Mouse (Mus musculus): ENCODE data around the gene Vamp5. TPM values are rescaled to one million over a fixed set of nuclear protein-coding genes. Genes with fewer than 3 reads are reported as not detected.

Gene Vamp5
- 13.4 and 15.4 TPM in 2 replicates for polyA plus RNA-seq (2014; fragmentation: Nextera tagmentation; extraction: Ambion mirVana)

DNA sequence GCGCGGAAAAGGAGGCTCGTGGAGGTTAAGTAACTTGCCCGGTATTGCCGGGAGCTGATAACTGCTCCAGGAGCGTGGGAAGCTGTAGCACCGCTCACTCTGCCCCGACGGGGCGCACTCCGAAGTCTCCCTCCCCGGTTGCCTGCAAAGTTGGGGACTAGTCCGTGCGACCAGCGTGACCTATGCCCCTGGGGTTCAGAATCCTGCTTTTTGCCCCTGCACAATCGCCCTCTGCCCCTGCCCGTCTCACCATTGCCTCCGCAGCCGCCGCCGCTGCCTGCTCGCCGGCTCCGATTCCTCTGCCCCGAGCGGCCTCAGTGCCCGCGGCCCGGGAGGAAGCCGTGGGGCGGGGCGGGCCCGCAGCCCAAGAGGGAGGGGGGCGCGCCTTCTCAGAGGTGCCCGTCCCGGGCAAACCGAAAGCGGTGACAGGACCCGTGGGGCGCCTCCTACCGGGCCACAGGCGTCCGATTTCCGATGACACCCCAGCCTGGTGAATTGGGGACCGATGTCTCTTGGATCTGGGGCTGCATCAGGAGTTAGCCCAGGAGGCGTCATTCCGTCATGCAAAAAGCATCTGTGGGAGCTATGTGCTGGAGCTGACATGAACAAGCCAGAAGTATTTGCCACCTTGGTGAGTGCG lies at the start of gene Vamp5:
Vamp5 (minus strand) TSS at position 338 of the 640 bp plus-strand sequence.
- H3K9me3 ChIP-seq (ENCODE audit: control insufficient read depth, low read length), result no peaks in the 10 kb centered on the region
- H3K4me3 ChIP-seq (ENCODE audit: low read depth, low read length), result peak within 1 kb of the TSS; percentile 38
- H3K4me1 ChIP-seq (ENCODE audit: control insufficient read depth, insufficient read depth, low read length), result peaks cover 6% of the 10 kb centered on the region; the same call in 1 of the 2 replicates
- no peak within 1 kb of the TSS for H3K27ac ChIP-seq (ENCODE audit: low read depth, low read length)
- peak within 1 kb of the TSS; percentile 44 for H3K4me2 ChIP-seq
- ATAC-seq (ENCODE audit: low FRiP score) (peak; percentile 70; the same call in 1 of the 2 replicates), DNase-seq (ENCODE audit: low spot score, missing footprints) (peak; percentile 90)
- whole genome bisulfite sequencing, result 2% methylated on average over 47 of the region's 49 CpGs
- H3K36me3 ChIP-seq (ENCODE audit: control insufficient read depth, insufficient read depth, low read length), result no peaks in the 10 kb centered on the region
- H3K27me3 ChIP-seq (ENCODE audit: control insufficient read depth, insufficient read depth, low read length), result peaks cover 16% of the 10 kb centered on the region
- H3K9ac ChIP-seq (ENCODE audit: low read length), result peak within 1 kb of the TSS; percentile 40

DNA sequence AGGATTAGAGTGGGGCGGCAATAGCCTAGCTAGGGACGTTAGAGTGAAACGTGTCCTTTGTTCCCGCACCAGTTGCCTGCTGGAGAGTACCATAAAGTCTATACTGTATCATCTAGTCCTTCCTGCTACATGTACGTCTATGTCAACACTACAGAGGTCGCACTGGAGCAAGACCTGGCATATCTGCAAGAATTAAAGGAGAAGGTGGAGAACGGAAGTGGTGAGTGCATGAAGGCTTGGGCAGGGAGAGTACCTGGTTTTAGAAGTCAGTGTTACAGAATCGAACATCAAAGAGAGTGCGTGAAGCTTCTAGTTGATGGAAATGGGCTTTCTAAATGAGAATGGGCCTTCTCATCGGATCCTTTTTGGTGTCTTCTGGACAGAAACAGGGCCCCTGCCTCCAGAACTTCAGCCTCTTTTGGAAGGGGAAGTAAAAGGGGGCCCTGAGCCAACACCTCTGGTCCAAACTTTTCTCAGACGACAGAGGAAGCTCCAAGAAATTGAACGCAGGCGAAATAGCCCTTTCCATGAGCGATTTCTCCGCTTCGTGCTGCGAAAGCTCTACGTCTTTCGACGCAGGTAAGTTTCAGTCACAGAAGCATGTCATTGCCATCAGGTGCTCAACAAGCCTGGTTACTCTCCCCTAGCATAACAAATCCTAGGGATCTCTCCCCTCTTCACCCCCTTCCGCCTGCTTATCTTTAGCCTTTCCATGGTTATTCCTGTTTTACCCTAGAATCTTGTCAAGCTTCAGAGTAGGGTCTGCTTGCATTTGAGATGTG lies 49.0 kb upstream of the Vamp5 start:
- Histone ChIP-seq H3K27ac (ENCODE audit: low read depth, low read length) (no peak overlapping the region), H3K4me2 (no peak overlapping the region), H3K9ac (ENCODE audit: low read length) (no peak overlapping the region), H3K36me3 (ENCODE audit: control insufficient read depth, insufficient read depth, low read length) (peaks cover 19% of the 10 kb centered on the region), H3K4me3 (ENCODE audit: low read depth, low read length) (no peak overlapping the region), H3K4me1 (ENCODE audit: control insufficient read depth, insufficient read depth, low read length) (no peaks in the 10 kb centered on the region), H3K27me3 (ENCODE audit: control insufficient read depth, insufficient read depth, low read length) (no peaks in the 10 kb centered on the region), H3K9me3 (ENCODE audit: control insufficient read depth, low read length) (no peaks in the 10 kb centered on the region)
- ATAC-seq (ENCODE audit: low FRiP score), result no peak
- WGBS, result 91% methylated on average over 21 of the region's 21 CpGs
- DNase-seq (ENCODE audit: low spot score, missing footprints), result no peak

GRCm38 (mm10) chr6:72428036-72428435 lies 47.8 kb upstream of the Vamp5 start:
- H3K9ac ChIP-seq (ENCODE audit: low read length), result no peak overlapping the region
- ATAC-seq (ENCODE audit: low FRiP score) (peak; percentile 73), DNase-seq (ENCODE audit: low spot score, missing footprints) (peak; percentile 93)
- H3K27me3 ChIP-seq (ENCODE audit: control insufficient read depth, insufficient read depth, low read length), result no peaks in the 10 kb centered on the region
- H3K4me1 ChIP-seq (ENCODE audit: control insufficient read depth, insufficient read depth, low read length), result no peaks in the 10 kb centered on the region
- peaks cover 23% of the 10 kb centered on the region for H3K36me3 ChIP-seq (ENCODE audit: control insufficient read depth, insufficient read depth, low read length)
- no peak overlapping the region for H3K27ac ChIP-seq (ENCODE audit: low read depth, low read length)
- H3K4me2 ChIP-seq, result no peak overlapping the region
- no peak overlapping the region for H3K4me3 ChIP-seq (ENCODE audit: low read depth, low read length)
- no peaks in the 10 kb centered on the region for H3K9me3 ChIP-seq (ENCODE audit: control insufficient read depth, low read length)
- 45% methylated on average over 8 of the region's 8 CpGs for WGBS

- Histone ChIP-seq H3K4me3 (ENCODE audit: low read depth, low read length) (no peak overlapping the region), H3K9me3 (ENCODE audit: control insufficient read depth, low read length) (no peaks in the 10 kb centered on the region), H3K36me3 (ENCODE audit: control insufficient read depth, insufficient read depth, low read length) (peaks cover 18% of the 10 kb centered on the region), H3K27ac (ENCODE audit: low read depth, low read length) (no peak overlapping the region), H3K9ac (ENCODE audit: low read length) (no peak overlapping the region), H3K27me3 (ENCODE audit: control insufficient read depth, insufficient read depth, low read length) (no peaks in the 10 kb centered on the region), H3K4me2 (no peak overlapping the region), H3K4me1 (ENCODE audit: control insufficient read depth, insufficient read depth, low read length) (no peaks in the 10 kb centered on the region)
- ATAC-seq (ENCODE audit: low FRiP score) (no peak), DNase-seq (ENCODE audit: low spot score, missing footprints) (peak; percentile 62)
- WGBS, result 91% methylated on average over 11 of the region's 11 CpGs
Measured at GRCm38 (mm10) chr6:72425646-72426045, 45.4 kb upstream of the Vamp5 start.

DNA sequence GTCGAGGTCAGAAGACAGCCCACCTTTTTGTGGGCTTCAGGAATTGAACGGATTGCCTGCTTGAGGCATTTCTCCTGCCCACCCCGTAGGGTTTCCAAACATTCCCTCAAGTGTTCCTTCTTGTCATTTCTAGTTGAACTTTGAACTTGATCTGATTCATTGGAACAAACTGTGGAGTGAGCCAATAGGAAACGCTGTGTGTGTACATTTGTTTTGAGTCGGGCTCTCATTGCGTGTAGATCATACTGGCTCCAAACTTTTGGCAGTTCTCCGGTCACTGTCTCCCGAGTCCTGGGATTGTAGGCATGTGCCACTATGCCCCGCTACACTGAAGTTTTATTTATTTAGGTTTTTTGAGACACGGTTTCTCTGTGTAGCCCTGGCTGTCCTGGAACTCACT lies 40.6 kb upstream of the Vamp5 start:
- Histone ChIP-seq H3K27ac (ENCODE audit: low read depth, low read length) (no peak overlapping the region), H3K27me3 (ENCODE audit: control insufficient read depth, insufficient read depth, low read length) (no peaks in the 10 kb centered on the region), H3K4me1 (ENCODE audit: control insufficient read depth, insufficient read depth, low read length) (no peaks in the 10 kb centered on the region), H3K36me3 (ENCODE audit: control insufficient read depth, insufficient read depth, low read length) (peaks cover 22% of the 10 kb centered on the region), H3K9me3 (ENCODE audit: control insufficient read depth, low read length) (no peaks in the 10 kb centered on the region), H3K9ac (ENCODE audit: low read length) (no peak overlapping the region), H3K4me2 (no peak overlapping the region), H3K4me3 (ENCODE audit: low read depth, low read length) (no peak overlapping the region)
- DNase-seq (ENCODE audit: low spot score, missing footprints), result no peak
- no peak for ATAC-seq (ENCODE audit: low FRiP score)
- 93% methylated on average over 10 of the region's 10 CpGs for WGBS

- Histone ChIP-seq H3K4me2 (no peak overlapping the region), H3K36me3 (ENCODE audit: control insufficient read depth, insufficient read depth, low read length) (peaks cover 15% of the 10 kb centered on the region; the same call in 1 of the 2 replicates), H3K27me3 (ENCODE audit: control insufficient read depth, insufficient read depth, low read length) (no peaks in the 10 kb centered on the region), H3K27ac (ENCODE audit: low read depth, low read length) (no peak overlapping the region), H3K4me1 (ENCODE audit: control insufficient read depth, insufficient read depth, low read length) (peaks cover 3% of the 10 kb centered on the region), H3K4me3 (ENCODE audit: low read depth, low read length) (no peak overlapping the region), H3K9ac (ENCODE audit: low read length) (no peak overlapping the region), H3K9me3 (ENCODE audit: control insufficient read depth, low read length) (no peaks in the 10 kb centered on the region)
- ATAC-seq (ENCODE audit: low FRiP score) (no peak), DNase-seq (ENCODE audit: low spot score, missing footprints) (peak; percentile 59)
- WGBS, result 83% methylated on average over 1 of the region's 1 CpGs
Measured at GRCm38 (mm10) chr6:72419806-72420205, 39.5 kb upstream of the Vamp5 start.

DNA sequence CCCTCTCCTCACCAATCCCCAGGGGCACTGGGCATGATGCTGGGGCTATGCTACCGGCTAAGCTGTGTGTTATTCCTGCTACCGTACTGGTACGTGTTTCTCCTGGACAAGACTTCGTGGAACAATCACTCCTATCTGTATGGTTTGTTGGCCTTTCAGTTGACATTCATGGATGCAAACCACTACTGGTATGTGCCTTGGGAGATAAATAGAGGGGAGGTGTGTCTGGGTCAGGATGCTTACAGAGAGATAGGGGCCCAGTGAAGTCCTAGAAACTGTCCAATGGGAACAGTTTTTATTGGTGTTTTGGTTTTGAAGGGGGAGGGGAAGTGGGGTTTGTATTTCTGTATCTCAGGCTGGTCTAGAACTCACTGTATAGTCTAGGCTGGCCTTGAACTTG lies 38.0 kb upstream of the Vamp5 start:
- 90% methylated on average over 4 of the region's 4 CpGs for WGBS

GRCm38 (mm10) chr6:72415964-72416772 lies 35.9 kb upstream of the Vamp5 start:
- no peak for DNase-seq (ENCODE audit: low spot score, missing footprints)
- no peaks in the 10 kb centered on the region for H3K27me3 ChIP-seq (ENCODE audit: control insufficient read depth, insufficient read depth, low read length)
- no peak overlapping the region for H3K4me3 ChIP-seq (ENCODE audit: low read depth, low read length)
- no peak overlapping the region for H3K9ac ChIP-seq (ENCODE audit: low read length)
- H3K9me3 ChIP-seq (ENCODE audit: control insufficient read depth, low read length), result no peaks in the 10 kb centered on the region
- H3K36me3 ChIP-seq (ENCODE audit: control insufficient read depth, insufficient read depth, low read length), result peaks cover 7% of the 10 kb centered on the region; the same call in 1 of the 2 replicates
- WGBS, result 87% methylated on average over 7 of the region's 7 CpGs
- ATAC-seq (ENCODE audit: low FRiP score), result no peak
- no peak overlapping the region for H3K27ac ChIP-seq (ENCODE audit: low read depth, low read length)
- peaks cover 5% of the 10 kb centered on the region for H3K4me1 ChIP-seq (ENCODE audit: control insufficient read depth, insufficient read depth, low read length)
- H3K4me2 ChIP-seq, result no peak overlapping the region

More for the DNA sequence above, 38.0 kb upstream of the Vamp5 start:
- peaks cover 5% of the 10 kb centered on the region for H3K4me1 ChIP-seq (ENCODE audit: control insufficient read depth, insufficient read depth, low read length)
- no peak overlapping the region for H3K9ac ChIP-seq (ENCODE audit: low read length)
- no peaks in the 10 kb centered on the region for H3K27me3 ChIP-seq (ENCODE audit: control insufficient read depth, insufficient read depth, low read length)
- peak; percentile 19 for DNase-seq (ENCODE audit: low spot score, missing footprints)
- peaks cover 7% of the 10 kb centered on the region; the same call in 1 of the 2 replicates for H3K36me3 ChIP-seq (ENCODE audit: control insufficient read depth, insufficient read depth, low read length)
- no peak overlapping the region for H3K4me2 ChIP-seq
- H3K4me3 ChIP-seq (ENCODE audit: low read depth, low read length), result no peak overlapping the region
- H3K27ac ChIP-seq (ENCODE audit: low read depth, low read length), result no peak overlapping the region
- no peaks in the 10 kb centered on the region for H3K9me3 ChIP-seq (ENCODE audit: control insufficient read depth, low read length)
- no peak for ATAC-seq (ENCODE audit: low FRiP score)
